Mouse (Mus musculus): ENCODE results near the gene Rpl3l. TPM values are rescaled to one million over a fixed set of nuclear protein-coding genes. Genes with fewer than 3 reads are reported as not detected.
A peak's percentile ranks its signal among the peaks of the same experiment; 100 is the strongest.

Gene Rpl3l
- 0.09 and 0.15 TPM in 2 replicates for polyA plus RNA-seq (2015; fragmentation: Nextera tagmentation; extraction: Ambion mirVana)

- 65% methylated on average over 2 of the region's 2 CpGs for WGBS (ENCODE audit: insufficient replicate concordance)
- ATAC-seq (ENCODE audit: insufficient read depth), result no peak
These were observed at the start of gene Rpl3l for GRCm38 (mm10) chr17:24727618-24728017. Rpl3l (plus strand) TSS chr17:24727820.

GRCm38 (mm10) chr17:24686514-24686913, 41.1 kb upstream of the Rpl3l start:
- Histone ChIP-seq H3K4me2 (peak overlapping the region; percentile 49), H3K36me3 (replicated peaks) (peaks cover 2% of the 10 kb centered on the region), H3K9ac (no peak overlapping the region), H3K27ac (replicated peaks) (no peak overlapping the region), H3K4me3 (replicated peaks) (peak overlapping the region; percentile 29; the same call in 1 of the 2 replicates), H3K9me3 (replicated peaks) (no peaks in the 10 kb centered on the region), H3K27me3 (peaks cover 51% of the 10 kb centered on the region), H3K4me1 (replicated peaks) (peaks cover 30% of the 10 kb centered on the region)
- 0 out of 2 replicates have a peak, but pooled peaks have one; percentile 45 for ATAC-seq (ENCODE audit: insufficient read depth)
- WGBS (ENCODE audit: insufficient replicate concordance), result 38% methylated on average over 16 of the region's 16 CpGs

More at GRCm38 (mm10) chr17:24727618-24728017, at the start of gene Rpl3l:
- Histone ChIP-seq H3K4me2 (no peak within 1 kb of the TSS), H3K4me1 (replicated peaks) (peaks cover 22% of the 10 kb centered on the region), H3K36me3 (replicated peaks) (peaks cover 1% of the 10 kb centered on the region), H3K9ac (no peak within 1 kb of the TSS), H3K4me3 (replicated peaks) (no peak within 1 kb of the TSS), H3K9me3 (replicated peaks) (no peaks in the 10 kb centered on the region), H3K27me3 (peaks cover 13% of the 10 kb centered on the region; the same call in 1 of the 2 replicates), H3K27ac (replicated peaks) (no peak within 1 kb of the TSS)

- peak overlapping the region; percentile 75 for H3K4me2 ChIP-seq
- H3K27me3 ChIP-seq, result peaks cover 58% of the 10 kb centered on the region
- H3K4me3 ChIP-seq (replicated peaks), result peak overlapping the region; percentile 54
- H3K9me3 ChIP-seq (replicated peaks), result no peaks in the 10 kb centered on the region
- H3K9ac ChIP-seq, result peak overlapping the region; percentile 37
- peaks cover 30% of the 10 kb centered on the region for H3K4me1 ChIP-seq (replicated peaks)
- no peak overlapping the region for H3K27ac ChIP-seq (replicated peaks)
- H3K36me3 ChIP-seq (replicated peaks), result no peaks in the 10 kb centered on the region
- ATAC-seq (ENCODE audit: insufficient read depth), result peak; percentile 55
- under 1% methylated on average over 25 of the region's 25 CpGs for WGBS (ENCODE audit: insufficient replicate concordance)
These were observed 40.4 kb upstream of the Rpl3l start for GRCm38 (mm10) chr17:24687146-24687595.

- no peak for ATAC-seq (ENCODE audit: insufficient read depth)
- peak overlapping the region; percentile 37 for H3K9ac ChIP-seq
- H3K36me3 ChIP-seq (replicated peaks), result 0 out of 2 replicates have a peak, but pooled peaks cover 2% of the 10 kb centered on the region
- peak overlapping the region; percentile 54 for H3K4me3 ChIP-seq (replicated peaks)
- WGBS (ENCODE audit: insufficient replicate concordance), result 18% methylated on average over 23 of the region's 23 CpGs
- no peaks in the 10 kb centered on the region for H3K9me3 ChIP-seq (replicated peaks)
- no peak overlapping the region for H3K27ac ChIP-seq (replicated peaks)
- peaks cover 59% of the 10 kb centered on the region for H3K27me3 ChIP-seq
- peaks cover 30% of the 10 kb centered on the region for H3K4me1 ChIP-seq (replicated peaks)
- H3K4me2 ChIP-seq, result peak overlapping the region; percentile 75
These were observed 40.0 kb upstream of the Rpl3l start for GRCm38 (mm10) chr17:24687599-24687998.

- peaks cover 59% of the 10 kb centered on the region for H3K27me3 ChIP-seq
- no peak for ATAC-seq (ENCODE audit: insufficient read depth)
- peaks cover 16% of the 10 kb centered on the region for H3K36me3 ChIP-seq (replicated peaks)
- H3K27ac ChIP-seq (replicated peaks), result no peak within 1 kb of the TSS
- H3K4me3 ChIP-seq (replicated peaks), result peak within 1 kb of the TSS; percentile 37
- H3K4me1 ChIP-seq (replicated peaks), result peaks cover 31% of the 10 kb centered on the region
- H3K9me3 ChIP-seq (replicated peaks), result no peaks in the 10 kb centered on the region
- WGBS (ENCODE audit: insufficient replicate concordance), result 2% methylated on average over 55 of the region's 55 CpGs
- H3K4me2 ChIP-seq, result peak within 1 kb of the TSS; percentile 54
- H3K9ac ChIP-seq, result no peak within 1 kb of the TSS
These were observed 38.2 kb upstream of the Rpl3l start, which contains the start of gene Syngr3 for GRCm38 (mm10) chr17:24689251-24690081. Syngr3 (minus strand) TSS chr17:24689955.

- Histone ChIP-seq H3K27me3 (peaks cover 52% of the 10 kb centered on the region), H3K27ac (replicated peaks) (no peak overlapping the region), H3K9me3 (replicated peaks) (no peaks in the 10 kb centered on the region), H3K4me2 (no peak overlapping the region), H3K36me3 (replicated peaks) (peaks cover 16% of the 10 kb centered on the region), H3K4me3 (replicated peaks) (no peak overlapping the region), H3K4me1 (replicated peaks) (peaks cover 43% of the 10 kb centered on the region), H3K9ac (no peak overlapping the region)
- 52% methylated on average over 5 of the region's 5 CpGs for WGBS (ENCODE audit: insufficient replicate concordance)
- ATAC-seq (ENCODE audit: insufficient read depth), result no peak
These were observed 35.2 kb upstream of the Rpl3l start for GRCm38 (mm10) chr17:24692385-24692784.

GRCm38 (mm10) chr17:24695326-24696010, 32.2 kb upstream of the Rpl3l start:
- Histone ChIP-seq H3K27me3 (peaks cover 25% of the 10 kb centered on the region), H3K4me2 (peak overlapping the region; percentile 96), H3K9ac (peak overlapping the region; percentile 84), H3K4me1 (replicated peaks) (peaks cover 32% of the 10 kb centered on the region), H3K4me3 (replicated peaks) (peak overlapping the region; percentile 91), H3K27ac (replicated peaks) (peak overlapping the region; percentile 85), H3K36me3 (replicated peaks) (peaks cover 28% of the 10 kb centered on the region), H3K9me3 (replicated peaks) (no peaks in the 10 kb centered on the region)
- ATAC-seq (ENCODE audit: insufficient read depth), result peak; percentile 13
- 6% methylated on average over 51 of the region's 51 CpGs for WGBS (ENCODE audit: insufficient replicate concordance)

GRCm38 (mm10) chr17:24696011-24696697, 31.5 kb upstream of the Rpl3l start, which contains the start of the genes Gfer and Noxo1:
Gfer (minus strand) TSS chr17:24696156.
Noxo1 (plus strand) TSS chr17:24696234.
- Histone ChIP-seq H3K9me3 (replicated peaks) (no peaks in the 10 kb centered on the region), H3K27ac (replicated peaks) (peak within 1 kb of the TSS; percentile 85), H3K4me2 (peak within 1 kb of the TSS; percentile 96), H3K4me1 (replicated peaks) (peaks cover 32% of the 10 kb centered on the region), H3K27me3 (peaks cover 18% of the 10 kb centered on the region), H3K4me3 (replicated peaks) (peak within 1 kb of the TSS; percentile 91), H3K36me3 (replicated peaks) (peaks cover 35% of the 10 kb centered on the region), H3K9ac (peak within 1 kb of the TSS; percentile 84)
- ATAC-seq (ENCODE audit: insufficient read depth), result peak; percentile 94
- under 1% methylated on average over 72 of the region's 76 CpGs for WGBS (ENCODE audit: insufficient replicate concordance)

- Histone ChIP-seq H3K4me2 (no peak overlapping the region), H3K27me3 (peaks cover 8% of the 10 kb centered on the region), H3K9ac (no peak overlapping the region), H3K36me3 (replicated peaks) (peaks cover 42% of the 10 kb centered on the region), H3K27ac (replicated peaks) (no peak overlapping the region), H3K4me1 (replicated peaks) (peaks cover 32% of the 10 kb centered on the region), H3K9me3 (replicated peaks) (no peaks in the 10 kb centered on the region), H3K4me3 (replicated peaks) (no peak overlapping the region)
- 30% methylated on average over 5 of the region's 5 CpGs for WGBS (ENCODE audit: insufficient replicate concordance)
- no peak for ATAC-seq (ENCODE audit: insufficient read depth)
These were observed 29.6 kb upstream of the Rpl3l start for GRCm38 (mm10) chr17:24697985-24698384.

- Histone ChIP-seq H3K4me3 (replicated peaks) (no peak overlapping the region), H3K9me3 (replicated peaks) (no peaks in the 10 kb centered on the region), H3K4me2 (no peak overlapping the region), H3K4me1 (replicated peaks) (peaks cover 32% of the 10 kb centered on the region), H3K36me3 (replicated peaks) (peaks cover 39% of the 10 kb centered on the region), H3K27me3 (peaks cover 8% of the 10 kb centered on the region), H3K27ac (replicated peaks) (no peak overlapping the region), H3K9ac (no peak overlapping the region)
- no peak for ATAC-seq (ENCODE audit: insufficient read depth)
- 69% methylated on average over 9 of the region's 9 CpGs for WGBS (ENCODE audit: insufficient replicate concordance)
These were observed 28.9 kb upstream of the Rpl3l start for GRCm38 (mm10) chr17:24698715-24699114.
